Mouse (Mus musculus) ES-Bruce4 (cell line): ENCODE measurements around the gene Atcay.

Source experiments
- EP300 ChIP-seq: IDR thresholded peaks from 2 replicates; pipeline ENCODE4 v1.6.1; 2011; ENCODE audit warnings: low read depth, low read length; ENCODE audit not compliant: insufficient read depth
- POLR2A ChIP-seq: IDR thresholded peaks from one replicate; pipeline ENCODE4 v1.8.1; 2011; ENCODE audit warnings: low read length; ENCODE audit not compliant: insufficient read depth

DNA sequence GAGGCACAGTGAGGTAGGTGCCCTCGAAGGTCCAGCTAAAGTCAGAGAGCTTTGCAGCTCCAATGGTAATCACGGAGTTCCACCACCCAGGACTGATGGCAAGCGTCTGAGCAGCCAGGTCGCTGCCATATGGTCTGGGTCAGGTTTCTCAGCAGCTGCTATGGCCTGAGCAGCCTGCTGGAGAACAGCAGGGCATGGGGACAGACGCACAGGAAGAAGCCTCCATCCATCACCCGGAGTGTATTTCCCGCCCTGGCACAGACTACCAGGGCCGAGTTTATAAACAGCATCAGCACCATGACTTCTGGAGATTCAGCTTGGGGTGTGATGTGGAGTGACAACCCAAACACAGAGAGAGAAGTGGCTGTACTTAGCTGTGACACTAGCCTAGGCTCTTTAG is 65.5 kb downstream of the Atcay start:
- TF ChIP-seq EP300: no peak
- TF ChIP-seq POLR2A: no peak
